Mouse (Mus musculus): ENCODE results near the gene Lgr4.

GRCm38 (mm10) chr2:109977322-109977721 lies 59.9 kb downstream of the Lgr4 start:
- TF ChIP-seq GATA1 (IDR thresholded peaks at IDR 0.05; ENCODE audit: borderline replicate concordance, low read length) (no peak), FLI1 (IDR thresholded peaks at IDR 0.05; ENCODE audit: low read length) (no peak)

All from megakaryocyte, embryonic 14.5 days (primary cell).